Mouse (Mus musculus) forebrain, embryonic 15.5 days (tissue): ENCODE data around the gene Cd207. TPM values are rescaled to one million over a fixed set of nuclear protein-coding genes. Genes with fewer than 3 reads are reported as not detected.
"Not testable (repeated sequence)": the region's sequence is repeated elsewhere in the genome, so short reads cannot be mapped to it uniquely, and the experiment has no call there.

Experiments used
- ATAC-seq: fragments of 200-750 bp; cut with Nextera tagmentation; replicated peaks from 2 replicates; pipeline ENCODE4 v1.8.0; 2017; ENCODE audit warnings: mild to moderate bottlenecking, moderate TSS enrichment, moderate library complexity
- H3K27ac ChIP-seq: fragments of 300-500 bp; sonication (generic); replicated peaks from 2 replicates; pipeline ENCODE4 v1.5.1; 2015; ENCODE audit warnings: mild to moderate bottlenecking, inconsistent platforms
- H3K27me3 ChIP-seq: fragments of 300-500 bp; sonication (generic); 2 replicates; pipeline ENCODE4 v1.6.1; 2015; ENCODE audit warnings: inconsistent platforms
- H3K36me3 ChIP-seq: fragments of 300-500 bp; sonication (generic); 2 replicates; pipeline ENCODE4 v1.6.1; 2015; ENCODE audit warnings: mild to moderate bottlenecking, inconsistent platforms
- H3K4me1 ChIP-seq: fragments of 300-500 bp; sonication (generic); 2 replicates; pipeline ENCODE4 v1.6.1; 2015; ENCODE audit warnings: inconsistent platforms
- H3K4me2 ChIP-seq: fragments of 300-500 bp; sonication (generic); replicated peaks from 2 replicates; pipeline ENCODE4 v1.6.1; 2015; ENCODE audit warnings: mild to moderate bottlenecking, inconsistent platforms
- H3K4me3 ChIP-seq: fragments of 300-500 bp; sonication (generic); 2 replicates; pipeline ENCODE4 v1.5.1; 2015; ENCODE audit warnings: mild to moderate bottlenecking, inconsistent platforms
- H3K9ac ChIP-seq: fragments of 300-500 bp; sonication (generic); replicated peaks from 2 replicates; pipeline ENCODE4 v1.6.1; 2015; ENCODE audit warnings: mild to moderate bottlenecking, inconsistent platforms
- H3K9me3 ChIP-seq: fragments of 300-500 bp; sonication (generic); 2 replicates; pipeline ENCODE4 v1.6.1; 2016; ENCODE audit warnings: inconsistent platforms
- WGBS: fragments of 180-500 bp; shearing (Covaris S2); methylation state at CpG from one replicate; pipeline ENCODE4 v1.1.7; 2015; ENCODE audit warnings: mixed read lengths; 5-methylcytosine and 5-hydroxymethylcytosine counted together
- polyA plus RNA-seq: library from polyadenylated mRNA; unstranded; fragments of >200 nt; fragmentation: Nextera tagmentation; extraction: Ambion mirVana; gene quantifications from 2 replicates; pipeline ENCODE4 v1.2.1, GENCODE M21; 2015

Cd207 gene
- polyA plus RNA-seq, 1 experiment from 2014 or later, result not detected

- Histone ChIP-seq H3K9ac (no peak overlapping the region), H3K4me2 (no peak overlapping the region), H3K27me3 (peaks cover 79% of the 10 kb centered on the region), H3K36me3 (no peaks in the 10 kb centered on the region), H3K4me1 (no peaks in the 10 kb centered on the region), H3K27ac (no peak overlapping the region), H3K4me3 (no peak overlapping the region), H3K9me3 (no peaks in the 10 kb centered on the region)
- under 1% methylated on average over 12 of the region's 12 CpGs for WGBS
- no peak for ATAC-seq
Observed at GRCm38 (mm10) chr6:83692962-83693361, 15.3 kb upstream of the Cd207 start.

GRCm38 (mm10) chr6:83690936-83691335 lies 13.3 kb upstream of the Cd207 start:
- Histone ChIP-seq H3K4me1 (no peaks in the 10 kb centered on the region), H3K4me3 (no peak overlapping the region), H3K9ac (no peak overlapping the region), H3K27ac (no peak overlapping the region), H3K36me3 (no peaks in the 10 kb centered on the region), H3K9me3 (no peaks in the 10 kb centered on the region), H3K27me3 (peaks cover 59% of the 10 kb centered on the region), H3K4me2 (no peak overlapping the region)
- no peak for ATAC-seq
- 70% methylated on average over 2 of the region's 2 CpGs for WGBS

- no peak overlapping the region for H3K27ac ChIP-seq
- H3K36me3 ChIP-seq, result no peaks in the 10 kb centered on the region
- H3K4me2 ChIP-seq, result no peak overlapping the region
- no peak for ATAC-seq
- no peak overlapping the region for H3K4me3 ChIP-seq
- 25% methylated on average over 4 of the region's 5 CpGs for WGBS
- no peaks in the 10 kb centered on the region for H3K9me3 ChIP-seq
- H3K9ac ChIP-seq, result no peak overlapping the region
- H3K4me1 ChIP-seq, result no peaks in the 10 kb centered on the region
- H3K27me3 ChIP-seq, result peaks cover 52% of the 10 kb centered on the region
Observed at GRCm38 (mm10) chr6:83690277-83690676, 12.6 kb upstream of the Cd207 start.

- peaks cover 43% of the 10 kb centered on the region for H3K27me3 ChIP-seq
- 75% methylated on average over 4 of the region's 4 CpGs for WGBS
Observed at GRCm38 (mm10) chr6:83689374-83689773, 11.7 kb upstream of the Cd207 start.

GRCm38 (mm10) chr6:83673395-83673794 lies 4.3 kb downstream of the Cd207 start:
- no peak overlapping the region for H3K4me2 ChIP-seq
- no peak for ATAC-seq
- no peaks in the 10 kb centered on the region for H3K27me3 ChIP-seq
- H3K4me3 ChIP-seq, result no peak overlapping the region
- H3K27ac ChIP-seq, result no peak overlapping the region
- no peak overlapping the region for H3K9ac ChIP-seq
- H3K4me1 ChIP-seq, result no peaks in the 10 kb centered on the region
- no peaks in the 10 kb centered on the region for H3K36me3 ChIP-seq
- WGBS, result 5% methylated on average over 4 of the region's 4 CpGs
- H3K9me3 ChIP-seq, result no peaks in the 10 kb centered on the region

More at GRCm38 (mm10) chr6:83689374-83689773, 11.7 kb upstream of the Cd207 start:
- H3K4me3 ChIP-seq, result no peak overlapping the region
- ATAC-seq, result no peak
- no peak overlapping the region for H3K27ac ChIP-seq
- no peak overlapping the region for H3K9ac ChIP-seq
- H3K36me3 ChIP-seq, result no peaks in the 10 kb centered on the region
- no peaks in the 10 kb centered on the region for H3K9me3 ChIP-seq
- H3K4me1 ChIP-seq, result no peaks in the 10 kb centered on the region
- no peak overlapping the region for H3K4me2 ChIP-seq

GRCm38 (mm10) chr6:83665009-83665408 lies 12.6 kb downstream of the Cd207 start:
- H3K4me2 ChIP-seq, result no peak overlapping the region
- ATAC-seq, result no peak
- 61% methylated on average over 2 of the region's 2 CpGs for WGBS

GRCm38 (mm10) chr6:83660821-83661220 lies 16.8 kb downstream of the Cd207 start:
- Histone ChIP-seq H3K4me3 (no peak overlapping the region), H3K9ac (no peak overlapping the region), H3K4me2 (no peak overlapping the region), H3K27ac (no peak overlapping the region), H3K9me3 (no peaks in the 10 kb centered on the region), H3K27me3 (no peaks in the 10 kb centered on the region), H3K4me1 (no peaks in the 10 kb centered on the region), H3K36me3 (no peaks in the 10 kb centered on the region)
- 82% methylated on average over 4 of the region's 4 CpGs for WGBS
- ATAC-seq, result no peak

More at GRCm38 (mm10) chr6:83665009-83665408, 12.6 kb downstream of the Cd207 start:
- no peaks in the 10 kb centered on the region for H3K36me3 ChIP-seq
- H3K4me1 ChIP-seq, result no peaks in the 10 kb centered on the region
- H3K27ac ChIP-seq, result no peak overlapping the region
- H3K4me3 ChIP-seq, result no peak overlapping the region
- no peak overlapping the region for H3K9ac ChIP-seq
- no peaks in the 10 kb centered on the region for H3K27me3 ChIP-seq
- H3K9me3 ChIP-seq, result no peaks in the 10 kb centered on the region

GRCm38 (mm10) chr6:83656087-83656486 lies 21.6 kb downstream of the Cd207 start, which contains the start of gene Clec4f:
Gene Clec4f, minus strand, starts transcription at chr6:83656187.
- ATAC-seq, result no peak
- H3K36me3 ChIP-seq, result no peaks in the 10 kb centered on the region

GRCm38 (mm10) chr6:83646715-83647114 lies 30.9 kb downstream of the Cd207 start:
- Histone ChIP-seq H3K36me3 (no peaks in the 10 kb centered on the region), H3K9ac (no peak overlapping the region), H3K27ac (no peak overlapping the region), H3K4me1 (no peaks in the 10 kb centered on the region), H3K4me2 (no peak overlapping the region), H3K9me3 (no peaks in the 10 kb centered on the region), H3K4me3 (no peak overlapping the region), H3K27me3 (no peaks in the 10 kb centered on the region)
- WGBS, result 89% methylated on average over 10 of the region's 10 CpGs
- no peak for ATAC-seq

More at GRCm38 (mm10) chr6:83656087-83656486, 21.6 kb downstream of the Cd207 start, which contains the start of gene Clec4f:
- no peaks in the 10 kb centered on the region for H3K4me1 ChIP-seq
- H3K9ac ChIP-seq, result no peak within 1 kb of the TSS
- no peaks in the 10 kb centered on the region for H3K27me3 ChIP-seq
- 97% methylated on average over 2 of the region's 2 CpGs for whole genome bisulfite sequencing
- H3K9me3 ChIP-seq, result no peaks in the 10 kb centered on the region
- H3K27ac ChIP-seq, result no peak within 1 kb of the TSS
- no peak within 1 kb of the TSS for H3K4me3 ChIP-seq
- H3K4me2 ChIP-seq, result no peak within 1 kb of the TSS

GRCm38 (mm10) chr6:83635329-83635728 lies 42.3 kb downstream of the Cd207 start:
- H3K4me3 ChIP-seq, result no peak overlapping the region
- WGBS, result 86% methylated on average over 1 of the region's 1 CpGs
- no peak overlapping the region for H3K27ac ChIP-seq
- no peak overlapping the region for H3K9ac ChIP-seq
- H3K4me1 ChIP-seq, result no peaks in the 10 kb centered on the region
- H3K4me2 ChIP-seq, result no peak overlapping the region
- ATAC-seq, result no peak
- H3K27me3 ChIP-seq, result no peaks in the 10 kb centered on the region
- H3K36me3 ChIP-seq, result no peaks in the 10 kb centered on the region
- H3K9me3 ChIP-seq, result no peaks in the 10 kb centered on the region

- not testable (repeated sequence) for H3K9ac ChIP-seq, H3K4me2 ChIP-seq, ATAC-seq
Observed at GRCm38 (mm10) chr6:83634631-83635030, 43.0 kb downstream of the Cd207 start.

GRCm38 (mm10) chr6:83634106-83634505 lies 43.6 kb downstream of the Cd207 start:
- H3K9me3 ChIP-seq, ATAC-seq, H3K27me3 ChIP-seq, H3K4me1 ChIP-seq, H3K36me3 ChIP-seq, H3K4me3 ChIP-seq, H3K4me2 ChIP-seq, H3K27ac ChIP-seq, H3K9ac ChIP-seq: not testable (repeated sequence)
- 75% methylated on average over 5 of the region's 5 CpGs for WGBS

More at GRCm38 (mm10) chr6:83634631-83635030, 43.0 kb downstream of the Cd207 start:
- H3K4me1 ChIP-seq, H3K4me3 ChIP-seq, H3K9me3 ChIP-seq, H3K27me3 ChIP-seq, H3K36me3 ChIP-seq, H3K27ac ChIP-seq: not testable (repeated sequence)
- 79% methylated on average over 4 of the region's 4 CpGs for WGBS

GRCm38 (mm10) chr6:83631815-83632214 lies 45.8 kb downstream of the Cd207 start:
- H3K36me3 ChIP-seq, result no peaks in the 10 kb centered on the region
- no peaks in the 10 kb centered on the region for H3K4me1 ChIP-seq
- WGBS, result 78% methylated on average over 4 of the region's 4 CpGs
- no peaks in the 10 kb centered on the region for H3K9me3 ChIP-seq
- H3K4me3 ChIP-seq, result no peak overlapping the region
- no peaks in the 10 kb centered on the region for H3K27me3 ChIP-seq
- no peak overlapping the region for H3K4me2 ChIP-seq
- no peak overlapping the region for H3K9ac ChIP-seq
- no peak for ATAC-seq
- H3K27ac ChIP-seq, result no peak overlapping the region
